Mouse (Mus musculus) lung, adult 2 months (tissue): Measurements from ENCODE around the gene Zbed5.

Source experiments
- CTCF ChIP-seq: fragments of 200-500 bp; IDR thresholded peaks from 2 replicates; pipeline ENCODE4 v1.5.1; 2011; ENCODE audit warnings: mild to moderate bottlenecking, low read length, control low read depth; ENCODE audit not compliant: insufficient read depth
- POLR2A ChIP-seq: fragments of 200-500 bp; IDR thresholded peaks from 2 replicates; pipeline ENCODE4 v1.6.1; 2011; ENCODE audit warnings: low read depth, mild to moderate bottlenecking, control low read depth, low read length, borderline replicate concordance; ENCODE audit errors: extremely low read depth

- TF ChIP-seq CTCF (no peak), POLR2A (no peak)
Observed at GRCm38 (mm10) chr5:129952143-129952542, 56.6 kb downstream of the Zbed5 start.
